Mouse (Mus musculus) midbrain, embryonic 15.5 days (tissue): ENCODE measurements around the gene Ly6g6f. TPM values are rescaled to one million over a fixed set of nuclear protein-coding genes. Genes with fewer than 3 reads are reported as not detected.
A peak's percentile ranks its signal among the peaks of the same experiment; 100 is the strongest.

Experiments
- ATAC-seq: fragments of 200-750 bp; cut with Nextera tagmentation; replicated peaks from 2 replicates; pipeline ENCODE4 v1.8.0; 2017; ENCODE audit warnings: moderate TSS enrichment
- H3K27ac ChIP-seq: fragments of 300-500 bp; sonication (generic); 2 replicates; pipeline ENCODE4 v1.5.1; 2015; ENCODE audit warnings: mild to moderate bottlenecking, inconsistent platforms
- H3K27me3 ChIP-seq: fragments of 300-500 bp; sonication (generic); replicated peaks from 2 replicates; pipeline ENCODE4 v1.6.1; 2015; ENCODE audit warnings: inconsistent platforms
- H3K36me3 ChIP-seq: fragments of 300-500 bp; sonication (generic); replicated peaks from 2 replicates; pipeline ENCODE4 v1.6.1; 2015; ENCODE audit warnings: inconsistent platforms
- H3K4me1 ChIP-seq: fragments of 300-500 bp; sonication (generic); 2 replicates; pipeline ENCODE4 v1.6.1; 2015; ENCODE audit warnings: inconsistent platforms
- H3K4me2 ChIP-seq: fragments of 300-500 bp; sonication (generic); 2 replicates; pipeline ENCODE4 v1.6.1; 2015; ENCODE audit warnings: inconsistent platforms, mild to moderate bottlenecking, moderate library complexity
- H3K4me3 ChIP-seq: fragments of 300-500 bp; sonication (generic); 2 replicates; pipeline ENCODE4 v1.5.1; 2015; ENCODE audit warnings: mild to moderate bottlenecking, inconsistent platforms
- H3K9ac ChIP-seq: fragments of 300-500 bp; sonication (generic); 2 replicates; pipeline ENCODE4 v1.6.1; 2015; ENCODE audit warnings: mild to moderate bottlenecking, inconsistent platforms
- H3K9me3 ChIP-seq: fragments of 300-500 bp; sonication (generic); 2 replicates; pipeline ENCODE4 v1.6.1; 2016; ENCODE audit warnings: inconsistent platforms
- WGBS: fragments of 180-500 bp; shearing (Covaris S2); methylation state at CpG from one replicate; pipeline ENCODE4 v1.1.7; 2015; ENCODE audit warnings: mixed read lengths; 5-methylcytosine and 5-hydroxymethylcytosine counted together
- polyA plus RNA-seq: library from polyadenylated mRNA; unstranded; fragments of >200 nt; fragmentation: Nextera tagmentation; extraction: Ambion mirVana; gene quantifications from 2 replicates; pipeline ENCODE4 v1.2.1, GENCODE M21; 2015

Ly6g6f gene
- polyA plus RNA-seq, result not detected in 2 replicates

DNA sequence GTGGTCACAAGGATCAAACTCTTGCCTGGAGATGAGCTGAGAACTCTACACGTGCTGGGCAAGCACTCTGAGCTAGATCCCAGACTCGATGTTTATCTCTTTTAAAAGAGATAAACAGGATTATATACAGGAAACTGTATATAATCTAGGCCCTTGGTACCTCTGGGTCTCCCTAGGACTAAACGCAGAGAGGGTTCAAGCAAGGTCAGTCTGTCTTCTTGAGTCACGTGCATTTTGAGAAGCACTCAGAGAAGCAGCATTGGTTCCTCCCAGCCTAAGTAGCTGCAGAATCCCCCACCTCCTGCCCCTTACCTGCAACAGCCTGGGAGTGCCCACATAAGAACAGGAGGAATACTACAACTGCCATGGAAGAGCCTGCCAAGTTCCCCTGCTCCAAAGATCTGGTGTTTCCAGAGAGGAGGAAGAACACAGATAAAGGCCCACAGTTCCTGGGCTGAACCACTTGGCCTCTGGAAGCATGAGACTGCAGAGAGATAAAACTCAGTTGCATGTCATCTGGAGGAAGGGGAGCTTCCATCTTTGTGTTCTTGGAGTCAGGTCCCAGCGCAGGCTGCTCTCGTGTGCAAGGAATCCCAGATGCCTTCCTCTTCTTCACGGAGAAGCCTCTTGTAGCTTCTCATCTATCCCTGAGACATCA is at the start of gene Ly6g6f:
Gene Ly6g6f, minus strand, starts transcription at position 403 of the 658 bp plus-strand sequence.
- H3K36me3 ChIP-seq, result no peaks in the 10 kb centered on the region
- no peak within 1 kb of the TSS for H3K4me3 ChIP-seq
- no peak within 1 kb of the TSS for H3K9ac ChIP-seq
- H3K9me3 ChIP-seq, result no peaks in the 10 kb centered on the region
- H3K27ac ChIP-seq, result no peak within 1 kb of the TSS
- no peak for ATAC-seq
- WGBS, result 86% methylated on average over 7 of the region's 7 CpGs
- H3K4me1 ChIP-seq, result peaks cover 7% of the 10 kb centered on the region
- H3K27me3 ChIP-seq, result no peaks in the 10 kb centered on the region
- no peak within 1 kb of the TSS for H3K4me2 ChIP-seq

DNA sequence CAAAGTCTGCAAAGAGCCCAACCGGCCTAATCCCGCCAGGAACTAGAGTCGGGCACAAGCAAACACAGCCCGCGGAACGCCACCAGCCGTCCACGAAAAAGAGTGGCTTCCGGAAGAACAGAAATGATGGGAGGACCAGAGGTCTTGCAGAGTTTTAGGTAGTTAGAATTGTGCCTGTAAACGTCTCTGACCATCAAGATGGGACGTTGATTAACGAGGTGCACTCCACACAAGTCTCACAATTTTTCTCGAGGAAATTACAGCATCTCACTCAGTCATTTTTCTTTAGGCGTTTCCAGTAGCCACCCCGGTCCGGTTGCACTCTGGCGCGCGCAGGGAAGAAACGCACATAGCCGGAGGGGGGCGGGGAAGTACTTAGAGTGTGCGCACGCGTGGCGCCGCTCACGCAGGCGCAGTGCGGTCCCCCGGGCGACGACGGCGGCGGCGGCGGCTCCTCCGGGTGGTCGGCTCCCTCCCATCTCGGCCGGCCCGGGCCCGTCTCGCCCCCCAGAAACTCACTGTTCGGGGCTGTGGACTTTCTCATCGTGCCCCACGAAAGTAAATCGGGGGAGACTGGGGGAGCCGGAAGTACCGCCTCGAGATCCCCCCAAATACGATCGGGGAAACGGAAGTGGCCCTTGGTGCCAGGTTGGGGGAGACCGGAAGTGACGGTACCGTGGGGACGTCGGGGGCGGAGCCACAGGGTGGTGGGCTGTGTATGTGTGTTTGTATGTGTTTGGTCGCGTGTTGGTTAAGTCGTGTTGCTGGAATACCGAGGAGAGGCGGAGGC is 49.6 kb upstream of the Ly6g6f start, which contains the start of gene Bag6:
Gene Bag6, plus strand, starts transcription at position 378 of the 790 bp plus-strand sequence.
- Histone ChIP-seq H3K9ac (peak within 1 kb of the TSS; percentile 77), H3K9me3 (no peaks in the 10 kb centered on the region), H3K27ac (peak within 1 kb of the TSS; percentile 97), H3K4me1 (peaks cover 29% of the 10 kb centered on the region), H3K27me3 (no peaks in the 10 kb centered on the region), H3K36me3 (peaks cover 18% of the 10 kb centered on the region), H3K4me3 (peak within 1 kb of the TSS; percentile 85), H3K4me2 (peak within 1 kb of the TSS; percentile 88)
- under 1% methylated on average over 65 of the region's 66 CpGs for WGBS
- peak; percentile 95 for ATAC-seq

DNA sequence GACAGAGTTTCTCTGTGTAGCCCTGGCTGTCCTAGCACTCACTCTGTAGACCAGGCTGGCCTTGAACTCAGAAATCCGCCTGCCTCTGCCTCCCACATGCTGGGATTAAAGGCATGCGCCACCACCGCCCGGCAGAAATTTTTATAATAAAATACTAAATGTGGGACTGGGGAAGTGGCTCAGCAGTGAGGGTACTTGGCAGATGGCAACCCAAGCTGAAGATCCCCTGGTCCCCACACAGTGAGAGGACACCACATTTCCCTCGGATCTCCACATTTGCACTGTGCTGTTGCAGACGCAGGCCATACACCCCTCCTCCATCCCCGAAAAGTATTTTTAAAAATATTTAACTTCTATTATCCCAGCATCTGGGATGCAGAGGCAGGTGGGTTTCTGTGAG is 48.1 kb upstream of the Ly6g6f start:
- no peak overlapping the region for H3K27ac ChIP-seq
- H3K4me1 ChIP-seq, result peaks cover 31% of the 10 kb centered on the region
- no peak overlapping the region for H3K9ac ChIP-seq
- no peaks in the 10 kb centered on the region for H3K9me3 ChIP-seq
- WGBS, result 93% methylated on average over 7 of the region's 7 CpGs
- no peak overlapping the region for H3K4me2 ChIP-seq
- H3K36me3 ChIP-seq, result peaks cover 4% of the 10 kb centered on the region
- ATAC-seq, result no peak
- H3K4me3 ChIP-seq, result no peak overlapping the region
- no peaks in the 10 kb centered on the region for H3K27me3 ChIP-seq

DNA sequence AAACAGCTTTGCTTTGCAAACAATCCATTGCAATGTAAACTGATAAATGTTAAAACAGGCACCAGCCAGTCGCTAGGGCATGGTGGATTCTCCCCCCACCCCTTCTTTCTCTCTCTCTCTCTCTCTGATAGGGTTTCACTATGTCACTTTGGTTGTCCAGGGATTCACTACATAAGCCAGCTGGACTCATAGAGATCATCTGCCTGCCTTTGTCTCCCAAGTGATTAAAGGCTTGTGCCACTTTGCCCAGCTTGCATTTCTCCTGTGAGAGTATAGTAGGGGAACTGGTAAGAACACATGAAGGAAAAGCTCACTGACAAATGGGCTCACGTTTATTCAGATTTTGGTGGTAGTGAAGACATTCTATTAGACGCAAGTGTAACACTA is 46.8 kb upstream of the Ly6g6f start:
- Histone ChIP-seq H3K4me2 (no peak overlapping the region), H3K4me3 (no peak overlapping the region), H3K9ac (no peak overlapping the region), H3K4me1 (peaks cover 27% of the 10 kb centered on the region), H3K27ac (no peak overlapping the region), H3K27me3 (no peaks in the 10 kb centered on the region), H3K9me3 (no peaks in the 10 kb centered on the region), H3K36me3 (no peaks in the 10 kb centered on the region)
- 76% methylated on average over 3 of the region's 3 CpGs for WGBS
- no peak for ATAC-seq

DNA sequence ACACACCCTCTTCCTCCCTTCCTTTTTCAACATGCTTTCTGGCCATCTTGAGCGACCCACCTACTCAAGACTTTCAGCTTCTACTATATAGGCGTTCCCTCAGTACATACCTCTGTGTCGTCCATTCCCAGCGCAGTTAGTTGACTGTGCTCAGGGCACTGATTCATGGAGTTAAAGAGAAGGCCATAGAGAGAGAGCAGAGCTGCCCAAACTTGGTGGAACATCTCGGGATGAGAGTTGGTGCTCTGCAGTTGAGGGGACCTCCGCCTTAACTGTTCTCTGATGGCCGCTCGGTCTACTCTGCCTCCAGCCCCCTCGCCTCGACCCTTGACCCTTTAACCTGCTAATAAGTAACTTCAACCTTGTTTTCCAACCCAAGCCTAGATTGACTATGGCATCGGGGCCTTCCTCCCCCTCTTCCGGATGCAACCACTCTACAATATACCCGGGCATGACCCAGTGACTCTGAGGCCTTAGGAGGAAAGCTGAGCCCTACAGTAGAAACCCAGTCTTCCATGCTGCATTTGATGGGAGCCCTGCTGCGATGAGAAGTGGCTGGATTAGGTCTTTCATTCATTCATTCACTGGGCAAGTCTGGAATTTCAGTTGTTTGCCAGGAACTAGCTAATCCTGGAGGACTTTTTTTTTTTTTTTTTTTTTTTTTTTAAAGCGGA is 46.2 kb upstream of the Ly6g6f start, which contains the start of gene Apom:
Gene Apom, minus strand, starts transcription at position 551 of the 674 bp plus-strand sequence.
- Histone ChIP-seq H3K27me3 (no peaks in the 10 kb centered on the region), H3K4me3 (no peak within 1 kb of the TSS), H3K4me2 (no peak within 1 kb of the TSS), H3K9me3 (no peaks in the 10 kb centered on the region), H3K27ac (no peak within 1 kb of the TSS), H3K4me1 (peaks cover 27% of the 10 kb centered on the region), H3K36me3 (no peaks in the 10 kb centered on the region), H3K9ac (no peak within 1 kb of the TSS)
- WGBS, result 82% methylated on average over 15 of the region's 15 CpGs
- ATAC-seq, result no peak

DNA sequence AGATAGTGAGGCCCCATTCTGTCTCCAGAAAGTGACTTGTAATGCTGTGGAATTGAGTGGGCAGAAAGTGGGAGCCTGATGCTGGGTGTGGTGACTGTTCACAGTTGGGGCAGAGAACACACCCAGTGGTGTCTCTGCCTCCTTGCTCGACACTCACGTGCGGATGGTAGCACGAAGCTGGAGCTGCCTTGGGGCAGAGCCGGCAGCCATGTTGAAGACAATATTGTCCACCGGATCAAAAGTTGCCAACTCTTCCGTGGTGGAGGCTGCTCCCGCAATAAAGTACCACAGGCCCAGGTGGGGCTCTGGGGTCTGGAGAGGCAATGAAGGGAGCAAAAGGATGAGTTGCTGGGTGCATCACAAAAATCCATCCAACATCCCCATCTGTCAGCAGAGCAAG is 45.6 kb upstream of the Ly6g6f start:
- H3K27me3 ChIP-seq, result no peaks in the 10 kb centered on the region
- no peak overlapping the region for H3K4me2 ChIP-seq
- no peak for ATAC-seq
- no peaks in the 10 kb centered on the region for H3K36me3 ChIP-seq
- H3K4me1 ChIP-seq, result peaks cover 27% of the 10 kb centered on the region
- H3K27ac ChIP-seq, result no peak overlapping the region
- no peak overlapping the region for H3K9ac ChIP-seq
- WGBS, result 85% methylated on average over 8 of the region's 8 CpGs
- H3K9me3 ChIP-seq, result no peaks in the 10 kb centered on the region
- no peak overlapping the region for H3K4me3 ChIP-seq

DNA sequence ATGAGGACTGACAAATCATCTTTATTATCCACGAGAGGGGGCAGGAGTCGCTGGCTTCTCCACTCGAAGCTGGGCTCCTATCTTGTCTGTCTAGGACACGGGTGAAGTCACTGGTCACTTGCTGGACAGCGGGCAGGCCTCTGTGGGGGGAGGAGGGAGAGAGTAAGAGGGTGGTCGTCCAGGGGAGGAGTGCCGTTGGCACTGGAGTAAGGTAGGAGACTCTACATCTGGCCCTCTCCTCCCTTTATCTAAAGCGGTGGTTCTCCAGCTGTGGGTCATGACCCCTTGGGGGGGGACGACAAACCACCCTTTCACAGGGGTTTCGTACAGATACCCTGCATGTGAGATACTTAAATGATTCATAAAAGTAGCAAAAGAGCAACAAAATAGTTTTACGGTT is 43.6 kb upstream of the Ly6g6f start:
- WGBS, result 67% methylated on average over 11 of the region's 11 CpGs
- Histone ChIP-seq H3K4me1 (peaks cover 35% of the 10 kb centered on the region), H3K4me3 (no peak overlapping the region), H3K36me3 (0 out of 2 replicates have a peak, but pooled peaks cover 3% of the 10 kb centered on the region), H3K27me3 (no peaks in the 10 kb centered on the region), H3K4me2 (no peak overlapping the region), H3K9ac (no peak overlapping the region), H3K9me3 (no peaks in the 10 kb centered on the region), H3K27ac (no peak overlapping the region)
- no peak for ATAC-seq

DNA sequence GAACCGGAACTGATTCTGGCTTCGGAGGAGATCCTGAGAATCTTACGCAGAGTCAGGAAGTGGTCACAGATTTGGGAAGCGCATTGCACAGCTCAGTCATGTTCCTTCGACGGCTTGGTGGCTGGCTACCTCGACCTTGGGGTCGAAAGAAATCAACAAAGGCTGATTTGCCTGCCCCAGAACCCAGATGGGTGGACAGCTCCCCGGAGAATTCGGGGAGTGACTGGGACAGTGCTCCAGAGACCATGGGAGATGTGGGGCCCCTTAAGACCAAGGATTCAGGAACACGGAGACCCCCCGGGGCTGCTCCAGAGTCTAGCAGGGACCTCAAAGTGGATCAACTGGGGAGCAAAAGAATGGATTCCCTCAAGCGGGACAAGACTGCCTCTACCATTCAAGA is 41.6 kb upstream of the Ly6g6f start:
- ATAC-seq, result no peak
- Histone ChIP-seq H3K36me3 (peaks cover 7% of the 10 kb centered on the region; the same call in 1 of the 2 replicates), H3K9ac (peak overlapping the region; percentile 77; the same call in 1 of the 2 replicates), H3K27me3 (no peaks in the 10 kb centered on the region), H3K9me3 (no peaks in the 10 kb centered on the region), H3K4me1 (peaks cover 45% of the 10 kb centered on the region), H3K4me2 (peak overlapping the region; percentile 65), H3K27ac (no peak overlapping the region), H3K4me3 (peak overlapping the region; percentile 63)
- WGBS, result 70% methylated on average over 13 of the region's 13 CpGs

DNA sequence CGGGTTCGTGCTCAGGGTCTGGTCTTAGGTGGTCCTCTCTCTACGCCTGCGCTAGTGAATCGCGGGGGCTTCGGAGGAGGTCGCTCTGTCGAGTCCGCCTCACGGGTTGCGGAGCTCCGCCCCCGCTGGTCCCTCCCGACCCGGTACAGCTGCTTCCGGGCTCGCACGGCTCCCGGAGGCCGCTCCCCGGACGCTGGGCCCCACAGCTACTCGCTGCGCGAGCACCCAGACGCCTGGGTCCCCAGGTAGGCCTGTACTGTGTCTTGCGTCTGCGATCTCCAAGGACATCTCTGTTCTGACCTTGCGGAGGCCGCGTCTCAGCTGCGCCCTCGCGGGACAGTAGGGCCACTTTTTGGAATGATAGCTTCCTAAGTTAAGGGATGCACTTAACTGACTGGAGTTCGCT is 40.8 kb upstream of the Ly6g6f start, which contains the start of gene D17H6S53E:
Gene D17H6S53E, plus strand, starts transcription at position 168 of the 406 bp plus-strand sequence.
- Histone ChIP-seq H3K27ac (peak within 1 kb of the TSS; percentile 71), H3K4me3 (peak within 1 kb of the TSS; percentile 63), H3K36me3 (peaks cover 7% of the 10 kb centered on the region; the same call in 1 of the 2 replicates), H3K9ac (peak within 1 kb of the TSS; percentile 77), H3K27me3 (no peaks in the 10 kb centered on the region), H3K4me2 (peak within 1 kb of the TSS; percentile 65), H3K9me3 (no peaks in the 10 kb centered on the region), H3K4me1 (peaks cover 45% of the 10 kb centered on the region)
- peak; percentile 31; the same call in 1 of the 2 replicates for ATAC-seq
- WGBS, result 1% methylated on average over 36 of the region's 36 CpGs

DNA sequence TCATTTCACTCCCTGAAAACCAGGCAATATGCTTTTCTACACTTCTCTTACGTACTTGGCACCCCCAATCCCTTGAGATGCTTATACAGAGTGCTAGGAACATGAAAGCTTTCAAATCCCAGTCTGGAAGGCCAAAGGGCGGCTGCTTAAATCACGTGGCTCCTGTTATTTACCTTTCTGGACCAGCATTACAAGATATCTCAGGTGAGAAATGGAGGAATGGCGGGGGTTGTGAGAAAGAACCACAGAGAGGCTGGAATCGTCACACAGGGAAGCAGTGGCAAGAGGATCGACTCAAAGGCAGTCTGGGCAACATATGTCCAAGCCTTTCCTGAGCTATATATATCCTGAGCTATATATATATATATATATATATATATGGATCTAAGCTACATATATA is 40.2 kb upstream of the Ly6g6f start:
- Histone ChIP-seq H3K9me3 (no peaks in the 10 kb centered on the region), H3K4me3 (peak overlapping the region; percentile 63), H3K9ac (peak overlapping the region; percentile 77), H3K27ac (peak overlapping the region; percentile 71), H3K27me3 (no peaks in the 10 kb centered on the region), H3K4me2 (peak overlapping the region; percentile 65), H3K36me3 (peaks cover 7% of the 10 kb centered on the region; the same call in 1 of the 2 replicates), H3K4me1 (peaks cover 46% of the 10 kb centered on the region)
- WGBS, result 32% methylated on average over 6 of the region's 6 CpGs
- ATAC-seq, result no peak

DNA sequence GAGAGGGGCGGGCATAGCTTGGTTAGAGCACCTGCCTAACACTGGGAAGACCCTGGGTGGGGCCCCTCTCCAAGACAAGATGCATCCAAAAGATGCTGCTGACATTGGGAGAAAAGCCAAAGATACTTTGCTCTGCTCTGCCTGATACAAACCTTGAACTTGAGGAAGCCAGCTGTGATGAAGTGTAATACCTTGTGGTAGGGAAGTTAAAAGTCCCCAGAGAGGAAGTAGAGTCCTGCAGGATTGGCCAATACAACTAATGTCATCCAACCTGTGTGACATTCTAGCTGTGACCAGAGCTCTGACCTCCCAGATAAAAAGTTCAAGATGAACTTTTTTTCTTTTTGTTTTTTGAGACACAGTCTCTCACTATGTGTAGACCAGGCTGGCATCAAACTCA is 39.7 kb upstream of the Ly6g6f start:
- Histone ChIP-seq H3K9ac (peak overlapping the region; percentile 77; the same call in 1 of the 2 replicates), H3K4me3 (no peak overlapping the region), H3K36me3 (peaks cover 7% of the 10 kb centered on the region; the same call in 1 of the 2 replicates), H3K4me2 (0 out of 2 replicates have a peak overlapping the region, but pooled peaks have one; percentile 65), H3K27me3 (no peaks in the 10 kb centered on the region), H3K9me3 (no peaks in the 10 kb centered on the region), H3K4me1 (peaks cover 51% of the 10 kb centered on the region), H3K27ac (no peak overlapping the region)
- 100% methylated on average over 1 of the region's 1 CpGs for WGBS
- no peak for ATAC-seq
